Mouse (Mus musculus) heart, postnatal 0 days (tissue): ENCODE measurements at regions not wholly inside any gene's neighbourhood (a gene's known extent, or its start where the extent isn't known, plus 50 kb on each side); places are given as distances from the start of the nearest gene placed in this dataset.
"Not testable (repeated sequence)": the region's sequence is repeated elsewhere in the genome, so short reads cannot be mapped to it uniquely, and the experiment has no call there.

Source experiments
- ATAC-seq: fragments of 200-750 bp; cut with Nextera tagmentation; 2 replicates; pipeline ENCODE4 v1.8.0; 2017; ENCODE audit warnings: low read depth, moderate number of reproducible peaks, moderate library complexity; ENCODE audit not compliant: insufficient read depth
- DNase-seq: peaks from one replicate; pipeline ENCODE4 v3.0.0-alpha.2; 2016; ENCODE audit warnings: low spot score
- H3K27ac ChIP-seq: fragments of 300-500 bp; sonication (generic); 2 replicates; pipeline ENCODE4 v1.5.1; 2014; ENCODE audit warnings: low read depth, mild to moderate bottlenecking
- H3K27me3 ChIP-seq: fragments of 300-500 bp; sonication (generic); 2 replicates; pipeline ENCODE4 v1.6.1; 2014; ENCODE audit warnings: low read length, mixed read lengths; ENCODE audit not compliant: control insufficient read depth, insufficient read depth
- H3K36me3 ChIP-seq: fragments of 300-500 bp; sonication (generic); replicated peaks from 2 replicates; pipeline ENCODE4 v1.6.1; 2014; ENCODE audit warnings: low read length, mixed read lengths; ENCODE audit not compliant: control insufficient read depth, insufficient read depth
- H3K4me1 ChIP-seq: fragments of 300-500 bp; sonication (generic); 2 replicates; pipeline ENCODE4 v1.6.1; 2014; ENCODE audit warnings: antibody characterized with exemption; ENCODE audit not compliant: control insufficient read depth, insufficient read depth
- H3K4me2 ChIP-seq: fragments of 300-500 bp; sonication (generic); 2 replicates; pipeline ENCODE4 v1.6.1; 2014; ENCODE audit warnings: low read depth, mild to moderate bottlenecking, low read length, moderate library complexity
- H3K4me3 ChIP-seq: fragments of 300-500 bp; sonication (generic); 2 replicates; pipeline ENCODE4 v1.5.1; 2014; ENCODE audit warnings: low read depth, low read length
- H3K9ac ChIP-seq: fragments of 300-500 bp; sonication (generic); replicated peaks from 2 replicates; pipeline ENCODE4 v1.6.1; 2014; ENCODE audit warnings: low read depth, low read length, mixed read lengths
- H3K9me3 ChIP-seq: fragments of 300-500 bp; sonication (generic); replicated peaks from 2 replicates; pipeline ENCODE4 v1.6.1; 2016; ENCODE audit warnings: low read length; ENCODE audit not compliant: control insufficient read depth
- CTCF ChIP-seq: IDR thresholded peaks from 2 replicates; pipeline ENCODE4 v1.5.1; 2016; ENCODE audit warnings: antibody characterized with exemption, control low read depth, low read depth
- EP300 ChIP-seq: IDR thresholded peaks from 2 replicates; pipeline ENCODE4 v1.6.1; 2016; ENCODE audit warnings: antibody characterized with exemption, low read depth
- WGBS: fragments of 180-500 bp; shearing (Covaris S2); extraction: QIAGEN DNeasy Blood & Tissue Kit; methylation state at CpG from one replicate; pipeline ENCODE4 v1.1.7; 2014; 5-methylcytosine and 5-hydroxymethylcytosine counted together

GRCm38 (mm10) chr2:22038780-22039179 lies 188.5 kb upstream of the Myo3a start:
- no peak for TF ChIP-seq CTCF
- TF ChIP-seq EP300 = no peak
- WGBS = 21% methylated on average over 2 of the region's 2 CpGs
- H3K4me1 ChIP-seq = no peaks in the 10 kb centered on the region
- no peaks in the 10 kb centered on the region for H3K36me3 ChIP-seq
- H3K9me3 ChIP-seq = no peaks in the 10 kb centered on the region
- no peak overlapping the region for H3K9ac ChIP-seq
- no peaks in the 10 kb centered on the region for H3K27me3 ChIP-seq
- ATAC-seq = no peak
- no peak overlapping the region for H3K27ac ChIP-seq
- H3K4me3 ChIP-seq = no peak overlapping the region
- no peak overlapping the region for H3K4me2 ChIP-seq
- DNase-seq = no peak

- ATAC-seq, DNase-seq, H3K9ac ChIP-seq, H3K4me3 ChIP-seq, H3K9me3 ChIP-seq, H3K4me2 ChIP-seq, H3K4me1 ChIP-seq, H3K27me3 ChIP-seq, H3K36me3 ChIP-seq, H3K27ac ChIP-seq: not testable (repeated sequence)
- 32% methylated on average over 6 of the region's 6 CpGs for WGBS
These were observed 183.4 kb upstream of the Myo3a start for GRCm38 (mm10) chr2:22043937-22044336.

GRCm38 (mm10) chr2:22044949-22045348 lies 182.4 kb upstream of the Myo3a start:
- H3K27me3 ChIP-seq = no peaks in the 10 kb centered on the region
- H3K4me2 ChIP-seq = no peak overlapping the region
- H3K36me3 ChIP-seq = no peaks in the 10 kb centered on the region
- H3K9me3 ChIP-seq = no peaks in the 10 kb centered on the region
- no peak overlapping the region for H3K27ac ChIP-seq
- TF ChIP-seq EP300 (no peak), CTCF (no peak)
- H3K9ac ChIP-seq = no peak overlapping the region
- DNase-seq = no peak
- ATAC-seq = no peak
- WGBS = 71% methylated on average over 2 of the region's 2 CpGs
- no peaks in the 10 kb centered on the region for H3K4me1 ChIP-seq
- H3K4me3 ChIP-seq = no peak overlapping the region

GRCm38 (mm10) chr2:22047465-22047864 lies 179.8 kb upstream of the Myo3a start:
- TF ChIP-seq EP300 (no peak), CTCF (no peak)
- Histone ChIP-seq H3K4me1 (no peaks in the 10 kb centered on the region), H3K9ac (no peak overlapping the region), H3K36me3 (no peaks in the 10 kb centered on the region), H3K27me3 (no peaks in the 10 kb centered on the region), H3K4me3 (no peak overlapping the region), H3K9me3 (no peaks in the 10 kb centered on the region), H3K27ac (no peak overlapping the region), H3K4me2 (no peak overlapping the region)
- WGBS = 74% methylated on average over 3 of the region's 3 CpGs
- no peak for ATAC-seq
- DNase-seq = no peak

- Histone ChIP-seq H3K4me2 (no peak overlapping the region), H3K4me3 (no peak overlapping the region), H3K36me3 (no peaks in the 10 kb centered on the region), H3K4me1 (no peaks in the 10 kb centered on the region), H3K27me3 (no peaks in the 10 kb centered on the region), H3K9me3 (no peaks in the 10 kb centered on the region), H3K9ac (no peak overlapping the region), H3K27ac (no peak overlapping the region)
- TF ChIP-seq CTCF = no peak
- no peak for TF ChIP-seq EP300
- 84% methylated on average over 5 of the region's 5 CpGs for WGBS
- ATAC-seq (no peak), DNase-seq (no peak)
These were observed 160.8 kb upstream of the Myo3a start for GRCm38 (mm10) chr2:22066535-22066934.

GRCm38 (mm10) chr2:22096848-22097247 lies 130.5 kb upstream of the Myo3a start:
- no peak overlapping the region for H3K27ac ChIP-seq
- DNase-seq (no peak), ATAC-seq (no peak)
- no peaks in the 10 kb centered on the region for H3K4me1 ChIP-seq
- 88% methylated on average over 2 of the region's 2 CpGs for WGBS
- no peak overlapping the region for H3K9ac ChIP-seq
- H3K4me3 ChIP-seq = no peak overlapping the region
- H3K27me3 ChIP-seq = no peaks in the 10 kb centered on the region
- no peaks in the 10 kb centered on the region for H3K36me3 ChIP-seq
- H3K9me3 ChIP-seq = no peaks in the 10 kb centered on the region
- TF ChIP-seq CTCF = no peak
- no peak for TF ChIP-seq EP300
- no peak overlapping the region for H3K4me2 ChIP-seq
